Mouse (Mus musculus): ENCODE results near the gene Egln2.

Egln2 gene

GRCm38 (mm10) chr7:27166614-27167474, at the start of gene Egln2:
Gene Egln2, minus strand, starts transcription at chr7:27166802.
- under 1% methylated on average over 60 of the region's 61 CpGs for WGBS

- 71% methylated on average over 2 of the region's 2 CpGs for WGBS
Measured at GRCm38 (mm10) chr7:27212626-27213025, 46.0 kb upstream of the Egln2 start.

DNA sequence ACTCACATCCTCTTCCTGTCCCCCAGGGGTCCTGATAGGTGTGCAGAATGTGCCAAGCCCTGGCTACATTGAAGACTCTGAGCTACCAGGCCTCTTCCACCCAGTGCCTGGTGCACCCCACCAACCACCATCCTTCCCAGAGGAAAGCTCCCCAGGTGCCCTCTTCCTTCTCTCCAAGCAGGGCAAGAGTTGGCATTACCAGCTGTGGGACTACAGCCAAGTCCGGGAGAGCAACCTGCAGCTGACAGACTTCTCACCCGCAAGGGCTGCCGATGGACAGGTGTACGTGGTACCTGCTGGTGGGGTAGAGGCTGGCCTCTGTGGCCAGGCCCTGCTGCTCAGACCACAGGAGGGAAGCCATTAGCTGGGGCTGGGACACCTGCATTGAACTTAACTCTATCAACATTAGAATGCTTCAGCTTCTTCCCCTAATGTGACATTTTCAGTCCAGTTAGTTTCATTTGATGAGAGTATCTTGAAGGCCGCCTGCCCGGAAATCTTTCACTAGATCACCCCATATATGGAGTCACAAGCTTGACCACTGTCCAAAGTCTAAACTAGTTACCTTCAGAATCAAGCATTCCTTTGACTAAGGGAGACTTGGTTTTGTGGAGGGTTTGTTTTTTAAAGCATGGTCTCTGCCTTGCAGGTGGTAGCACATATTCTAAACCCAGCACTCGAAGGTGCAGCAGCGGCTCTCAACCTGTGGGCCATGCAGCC, 37.3 kb upstream of the Egln2 start:
- 93% methylated on average over 8 of the region's 8 CpGs for WGBS

- WGBS = 89% methylated on average over 8 of the region's 8 CpGs
Measured at GRCm38 (mm10) chr7:27198779-27199178, 32.2 kb upstream of the Egln2 start.

DNA sequence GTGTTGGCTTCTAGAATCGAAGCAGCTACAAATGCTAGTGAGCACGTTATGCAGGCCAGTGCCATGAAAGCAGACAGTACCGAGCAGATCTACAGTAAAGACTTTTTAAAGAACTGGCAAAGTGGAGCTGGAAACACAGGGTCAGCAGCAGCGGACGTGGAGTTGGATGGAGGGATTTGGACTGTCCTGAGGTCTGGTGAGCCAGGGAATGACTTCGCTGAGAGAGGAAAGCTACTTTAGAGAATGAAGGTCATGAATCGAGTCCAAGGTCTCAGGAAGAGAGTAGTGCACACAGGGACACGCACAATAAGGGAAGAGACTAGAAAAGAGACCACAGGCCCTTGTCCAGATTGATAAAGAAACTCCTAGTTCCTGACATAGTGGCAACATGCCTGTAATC, 31.0 kb upstream of the Egln2 start:
- WGBS = 93% methylated on average over 8 of the region's 8 CpGs

DNA sequence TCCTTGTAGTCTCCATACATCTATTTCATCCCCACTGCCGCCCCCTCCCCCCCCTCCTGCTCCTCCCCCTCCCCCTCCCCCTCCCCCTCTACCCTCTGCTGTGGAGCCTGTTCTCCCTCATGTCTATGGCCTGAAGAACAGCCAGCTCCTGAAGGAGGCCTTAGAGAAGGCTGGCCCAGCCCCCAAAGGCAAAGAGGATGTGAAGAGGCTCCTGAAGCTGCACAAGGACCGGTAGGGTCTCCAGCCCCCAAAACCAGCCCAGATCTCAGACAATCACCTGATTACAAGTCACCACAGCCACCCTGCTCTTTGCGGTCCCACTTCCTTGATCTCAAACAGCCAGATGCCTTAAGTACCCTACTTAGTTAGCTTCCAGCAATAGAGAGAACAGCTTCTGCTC, 30.5 kb upstream of the Egln2 start:
- WGBS = 85% methylated on average over 3 of the region's 3 CpGs

DNA sequence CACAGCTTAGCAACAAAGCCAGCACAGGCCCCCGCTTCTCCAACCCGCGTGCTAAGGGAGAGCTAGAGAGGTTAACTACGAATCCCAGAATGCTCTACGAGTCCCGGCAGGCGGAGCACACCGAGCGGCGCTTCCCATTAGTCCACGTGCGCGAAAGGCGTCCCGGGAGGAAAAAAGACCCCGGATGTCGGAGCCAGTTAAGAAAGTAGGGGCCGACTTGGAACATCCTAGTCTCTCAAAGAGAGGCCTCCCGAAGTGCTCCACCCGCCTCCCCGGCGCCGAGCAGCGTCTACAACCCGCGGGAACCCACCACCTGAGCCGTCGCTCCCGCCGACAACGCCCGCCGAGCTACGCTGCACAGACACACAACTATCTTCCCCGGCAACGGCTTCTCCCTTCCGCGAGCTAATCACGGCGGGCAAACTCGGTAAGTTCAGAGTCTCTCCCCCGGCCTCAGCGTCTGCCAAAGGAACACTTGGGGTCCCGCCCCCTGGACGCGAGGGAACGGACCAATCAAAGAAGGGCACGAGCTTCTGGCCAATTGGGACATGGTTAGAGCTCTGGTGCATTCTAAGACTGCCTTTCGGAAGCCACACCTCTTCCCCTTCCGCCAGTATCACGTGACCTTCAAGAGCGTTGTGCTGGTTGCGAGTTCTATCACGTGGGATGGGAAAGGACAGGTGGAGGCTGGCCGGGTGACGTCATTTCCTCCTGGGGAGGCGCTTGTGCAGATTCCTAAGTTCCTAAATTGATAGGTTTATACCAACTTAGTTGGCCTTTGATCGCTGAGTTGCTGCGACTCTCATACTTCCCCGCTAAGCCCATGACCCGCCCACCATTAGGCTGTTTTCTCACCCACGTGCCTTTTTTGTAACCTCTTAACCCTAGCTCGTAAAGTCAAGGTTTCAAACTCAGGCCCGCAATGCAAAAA, 29.3 kb upstream of the Egln2 start, which contains the start of the genes BC024978 and Snrpa:
Gene BC024978 (plus strand): TSS at position 101 of the 931 bp plus-strand sequence.
Gene Snrpa (minus strand): TSS at position 591 of the 931 bp plus-strand sequence.
- WGBS = 1% methylated on average over 64 of the region's 64 CpGs

DNA sequence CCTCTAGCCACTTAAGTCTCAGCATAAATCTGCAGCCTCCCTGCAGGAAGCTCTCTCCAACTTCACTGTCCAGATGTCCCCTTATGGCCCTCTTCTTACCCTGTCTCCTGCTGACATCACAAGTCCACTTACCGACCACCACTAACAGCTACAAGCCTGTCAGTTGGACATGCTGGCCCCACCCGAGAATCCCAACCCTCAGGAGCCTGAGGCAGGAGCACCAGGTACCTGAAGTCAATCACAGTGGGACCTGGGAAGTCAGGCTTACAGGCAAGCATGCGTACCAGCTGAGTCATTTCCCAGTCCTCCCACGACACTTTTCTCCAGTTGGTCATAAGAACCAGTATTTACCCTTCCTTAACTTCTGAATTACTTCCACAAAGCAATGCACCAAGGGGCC, 27.1 kb upstream of the Egln2 start:
- 66% methylated on average over 4 of the region's 4 CpGs for WGBS

GRCm38 (mm10) chr7:27192434-27192833, 25.8 kb upstream of the Egln2 start:
- WGBS = 96% methylated on average over 5 of the region's 5 CpGs

DNA sequence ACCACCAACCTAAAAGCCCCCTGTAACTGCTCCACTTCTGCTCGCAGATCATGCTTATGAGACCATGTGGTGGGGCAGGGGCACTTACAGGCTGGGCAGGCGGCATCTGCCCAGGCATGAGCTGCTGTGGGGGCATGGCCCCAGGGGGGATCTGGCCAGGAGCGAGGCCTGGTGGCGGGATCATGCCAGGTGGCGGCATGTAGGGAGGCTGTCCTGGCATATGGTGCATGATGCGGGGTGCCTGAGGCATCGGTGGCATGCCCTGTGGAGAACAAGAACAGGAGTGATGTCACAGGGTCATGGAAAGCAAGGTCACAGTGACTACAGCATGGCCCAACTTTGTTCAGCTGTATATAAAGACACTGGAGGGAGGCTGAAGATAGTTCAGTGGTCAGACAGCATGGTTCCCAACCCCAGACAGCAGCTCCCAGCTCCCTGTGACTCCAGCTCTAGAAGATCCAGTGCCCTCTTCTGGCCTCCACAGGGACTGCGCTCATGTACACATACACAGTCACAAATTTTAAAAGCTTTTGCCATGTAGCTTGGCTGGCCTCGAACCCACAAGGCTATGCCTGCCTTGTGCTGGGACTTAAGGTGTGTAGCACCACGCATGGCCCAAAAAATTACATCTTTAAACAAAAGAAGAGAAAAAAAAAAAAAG, 22.8 kb upstream of the Egln2 start:
- WGBS = 93% methylated on average over 10 of the region's 10 CpGs

DNA sequence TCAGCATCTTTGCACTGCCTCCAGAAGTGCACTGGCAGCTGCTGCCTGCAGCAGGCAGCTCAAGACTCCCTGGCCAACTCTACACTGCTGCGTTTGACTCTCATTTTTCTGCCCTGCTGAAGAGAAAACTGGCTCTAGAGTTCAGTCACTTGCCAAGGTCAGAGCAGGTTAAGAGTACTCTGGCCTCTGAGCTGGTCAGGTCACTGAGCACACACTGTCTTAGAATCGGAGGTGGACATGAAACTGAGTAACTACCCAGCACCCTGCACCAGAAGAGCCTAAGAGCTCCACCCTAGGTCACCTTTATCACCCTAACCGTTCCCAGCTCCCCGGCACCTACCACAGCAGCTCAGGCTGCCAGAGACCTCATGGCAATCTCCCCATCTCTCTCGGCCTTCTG, 19.4 kb upstream of the Egln2 start:
- WGBS = 82% methylated on average over 5 of the region's 5 CpGs

GRCm38 (mm10) chr7:27184964-27185363, 18.4 kb upstream of the Egln2 start:
- WGBS = 58% methylated on average over 3 of the region's 3 CpGs

- 32% methylated on average over 1 of the region's 1 CpGs for WGBS
Measured at GRCm38 (mm10) chr7:27182498-27182897, 15.9 kb upstream of the Egln2 start.

GRCm38 (mm10) chr7:27180837-27181695, 14.5 kb upstream of the Egln2 start, which contains the start of the genes Gm21983 and Mia:
Gene Gm21983, minus strand, starts transcription at chr7:27181086.
Gene Mia, minus strand, starts transcription at chr7:27181157.
- WGBS = 76% methylated on average over 14 of the region's 14 CpGs

DNA sequence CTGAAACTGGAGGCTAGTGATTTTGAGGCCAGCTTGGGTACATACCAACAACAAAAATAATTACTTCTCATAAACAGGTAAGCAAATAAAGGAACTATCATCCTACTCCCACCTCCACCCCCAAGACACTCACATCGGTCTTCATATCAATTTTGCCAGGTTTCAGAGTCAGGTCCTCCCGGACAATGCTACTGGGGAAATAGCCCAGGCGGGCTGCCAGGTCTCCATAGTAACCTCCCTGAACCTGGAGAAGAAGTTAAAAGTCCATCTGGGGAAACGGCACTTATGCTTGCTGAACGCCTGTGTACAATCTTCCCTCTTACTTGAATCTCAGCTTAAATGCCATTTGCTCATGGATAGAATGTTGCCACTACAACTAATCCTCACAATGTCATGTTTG, 13.4 kb upstream of the Egln2 start:
- WGBS = 35% methylated on average over 5 of the region's 5 CpGs

DNA sequence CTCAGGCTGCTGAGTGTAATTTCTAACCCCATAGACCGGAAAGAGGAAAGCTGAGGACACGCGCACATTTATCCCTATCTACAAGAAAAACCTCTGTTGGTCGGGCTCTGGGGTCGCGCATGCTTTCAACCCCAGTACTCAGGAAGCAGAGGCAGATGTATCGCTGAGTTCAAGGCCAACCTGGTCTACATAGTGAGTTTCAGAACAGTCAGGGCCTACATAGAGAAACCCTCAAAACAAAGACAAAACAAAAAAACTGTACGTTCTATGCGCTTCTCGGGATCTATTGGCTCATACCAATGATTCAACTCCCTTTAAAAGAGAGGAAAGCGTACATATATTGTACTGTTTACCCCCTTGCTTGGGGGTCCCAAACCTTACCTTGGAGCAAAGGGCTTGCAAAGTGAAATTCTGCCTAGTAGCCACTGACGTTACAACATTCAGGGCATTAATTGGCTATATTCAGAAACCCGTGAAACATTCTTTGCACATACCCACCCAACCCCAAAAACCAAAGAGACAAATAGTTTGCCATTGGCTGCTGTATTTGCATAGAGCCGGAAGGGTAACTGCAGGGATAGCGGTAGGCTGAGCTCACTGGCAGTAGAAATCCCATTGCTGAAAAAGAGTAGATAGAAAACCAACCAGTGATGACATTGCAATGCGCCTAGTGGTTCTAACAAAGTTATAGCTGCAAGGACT, 12.8 kb upstream of the Egln2 start:
- 44% methylated on average over 16 of the region's 16 CpGs for WGBS

DNA sequence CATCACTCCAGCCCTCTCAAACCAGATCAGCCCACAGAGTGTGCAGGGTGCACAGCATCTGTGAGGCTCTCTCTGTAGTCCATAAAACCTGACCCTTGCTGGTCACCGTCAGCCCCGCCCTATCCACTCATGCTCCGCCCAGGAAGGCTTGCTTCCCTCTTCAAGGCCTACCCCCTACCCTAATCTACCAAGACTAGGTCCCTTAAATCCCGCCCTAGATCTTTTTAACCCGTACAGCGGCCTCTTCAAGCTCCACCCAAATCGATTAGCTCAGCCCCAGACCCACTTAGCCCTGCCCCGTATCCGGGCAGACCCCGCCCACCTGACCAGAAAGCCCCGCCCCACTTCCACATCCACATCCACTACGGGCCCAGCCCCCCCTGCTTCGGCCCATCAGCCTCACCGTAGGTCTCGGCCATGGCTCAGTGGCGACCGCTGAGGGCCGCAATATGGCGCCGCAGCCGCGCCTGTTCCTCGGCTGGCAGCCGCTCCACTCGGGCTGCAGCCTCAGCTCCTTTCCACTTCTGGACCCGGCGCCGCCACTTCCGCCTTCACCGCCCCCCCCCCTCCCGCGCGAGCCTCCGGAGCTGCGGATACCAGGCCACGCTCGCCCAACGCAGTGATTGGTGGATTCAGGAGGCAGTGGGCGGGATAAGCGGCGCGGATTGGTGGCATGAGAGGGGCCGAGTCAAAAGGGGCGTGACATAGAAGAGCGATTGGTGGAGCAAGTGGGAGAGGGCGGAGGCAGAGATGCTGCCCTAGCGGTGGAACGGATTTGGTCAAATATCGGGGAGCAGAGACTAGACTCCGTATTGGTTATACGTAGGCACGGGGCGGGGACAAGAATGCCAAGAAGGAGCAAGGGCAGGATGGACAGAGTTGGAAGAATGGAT, 12.0 kb upstream of the Egln2 start, which contains the start of gene Rab4b:
Gene Rab4b (minus strand): TSS at position 573 of the 893 bp plus-strand sequence.
- 1% methylated on average over 53 of the region's 53 CpGs for WGBS

DNA sequence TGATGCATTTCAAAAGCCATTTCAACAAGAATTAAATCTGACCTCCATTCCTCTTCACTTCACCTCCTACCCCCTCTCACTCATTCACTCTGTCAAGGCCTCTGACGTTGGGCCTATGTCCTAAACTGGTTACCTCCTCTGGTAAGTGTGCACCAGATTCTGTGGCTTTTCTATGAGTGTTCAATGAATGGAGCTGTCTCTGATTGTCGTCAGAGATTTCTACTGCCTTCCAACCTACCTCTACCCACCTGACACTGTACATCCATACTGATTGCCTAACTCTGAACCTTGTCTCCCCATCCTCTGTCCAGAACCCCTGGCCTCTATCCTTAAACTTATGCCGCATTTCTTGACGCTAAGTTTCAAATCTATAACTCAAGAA, 11.3 kb upstream of the Egln2 start:
- 11% methylated on average over 4 of the region's 4 CpGs for WGBS

Measured in cerebral cortex, adult 2 months (tissue).